Mouse (Mus musculus) thymus, adult 2 months (tissue): Measurements from ENCODE around the gene Wnt5b. TPM values are rescaled to one million over a fixed set of nuclear protein-coding genes. Genes with fewer than 3 reads are reported as not detected.

Experiments
- DNase-seq: peaks from one replicate; pipeline ENCODE4 v3.0.0; 2021
- H3K27ac ChIP-seq: fragments of 200-500 bp; 2 replicates; pipeline ENCODE4 v1.5.1; 2012; ENCODE audit warnings: low read length, control low read depth; ENCODE audit not compliant: control insufficient read depth, insufficient read depth
- H3K27me3 ChIP-seq: fragments of 200-500 bp; 2 replicates; pipeline ENCODE4 v1.6.1; 2012; ENCODE audit warnings: mild to moderate bottlenecking, low read length, moderate library complexity, mixed read lengths; ENCODE audit not compliant: control insufficient read depth, insufficient read depth
- H3K36me3 ChIP-seq: fragments of 200-500 bp; 2 replicates; pipeline ENCODE4 v1.6.1; 2012; ENCODE audit warnings: mild to moderate bottlenecking, low read length, moderate library complexity; ENCODE audit not compliant: control insufficient read depth, insufficient read depth
- H3K4me1 ChIP-seq: fragments of 200-500 bp; replicated peaks from 2 replicates; pipeline ENCODE4 v1.6.1; 2012; ENCODE audit warnings: low read length; ENCODE audit not compliant: control insufficient read depth, insufficient read depth
- H3K4me3 ChIP-seq: fragments of 200-500 bp; 2 replicates; pipeline ENCODE4 v1.5.1; 2012; ENCODE audit warnings: mild to moderate bottlenecking, low read length, control low read depth, moderate library complexity; ENCODE audit not compliant: control insufficient read depth, insufficient read depth
- CTCF ChIP-seq: fragments of 200-500 bp; IDR thresholded peaks from 2 replicates; pipeline ENCODE4 v1.5.1; 2012; ENCODE audit warnings: mild to moderate bottlenecking, control low read depth, low read length, moderate library complexity, borderline replicate concordance; ENCODE audit not compliant: control insufficient read depth, poor library complexity, insufficient read depth; ENCODE audit errors: extremely low read depth
- POLR2A ChIP-seq: fragments of 200-500 bp; IDR thresholded peaks from 2 replicates; pipeline ENCODE4 v1.6.1; 2012; ENCODE audit warnings: mild to moderate bottlenecking, low read length, control low read depth, moderate library complexity; ENCODE audit not compliant: control insufficient read depth, poor library complexity, insufficient read depth; ENCODE audit errors: extremely low read depth
- WGBS: fragments of 180-500 bp; shearing (Covaris S2); methylation state at CpG from one replicate; pipeline ENCODE4 v1.1.7; 2018; 5-methylcytosine and 5-hydroxymethylcytosine counted together
- polyA plus RNA-seq: library from polyadenylated mRNA; depleted of rRNA; stranded (reverse); fragments of >200 nt; gene quantifications from 2 replicates; pipeline ENCODE4 v1.2.3, GENCODE M21; 2012; rRNA removed

Wnt5b gene
- polyA plus RNA-seq, 1 experiment = 6.5 TPM

GRCm38 (mm10) chr6:119388650-119389012 lies 155.5 kb downstream of the Wnt5b start:
- H3K4me1 ChIP-seq = peaks cover 7% of the 10 kb centered on the region
- H3K27me3 ChIP-seq = no peaks in the 10 kb centered on the region
- WGBS = under 1% methylated on average over 50 of the region's 53 CpGs
- peak; percentile 97 for DNase-seq
- no peaks in the 10 kb centered on the region for H3K36me3 ChIP-seq
- TF ChIP-seq POLR2A (peak; percentile 91), CTCF (peak; percentile 37; the same call in 1 of the 2 replicates)
- H3K27ac ChIP-seq = peak overlapping the region; percentile 69
- H3K4me3 ChIP-seq = peak overlapping the region; percentile 71

- no peak overlapping the region for H3K27ac ChIP-seq
- peak overlapping the region; percentile 71 for H3K4me3 ChIP-seq
- no peaks in the 10 kb centered on the region for H3K27me3 ChIP-seq
- under 1% methylated on average over 71 of the region's 76 CpGs for WGBS
- peak; percentile 36 for DNase-seq
- no peaks in the 10 kb centered on the region for H3K36me3 ChIP-seq
- no peak for TF ChIP-seq CTCF
- no peak for TF ChIP-seq POLR2A
- peaks cover 7% of the 10 kb centered on the region for H3K4me1 ChIP-seq
Measured at GRCm38 (mm10) chr6:119387801-119388649, 156.1 kb downstream of the Wnt5b start.

- no peaks in the 10 kb centered on the region for H3K27me3 ChIP-seq
- H3K36me3 ChIP-seq = no peaks in the 10 kb centered on the region
- DNase-seq = no peak
- 50% methylated on average over 1 of the region's 1 CpGs for WGBS
- no peak overlapping the region for H3K27ac ChIP-seq
- peaks cover 7% of the 10 kb centered on the region for H3K4me1 ChIP-seq
- TF ChIP-seq POLR2A (no peak), CTCF (no peak)
- no peak overlapping the region for H3K4me3 ChIP-seq
Measured at GRCm38 (mm10) chr6:119386821-119387220, 157.3 kb downstream of the Wnt5b start.

GRCm38 (mm10) chr6:119386421-119386820 lies 157.7 kb downstream of the Wnt5b start:
- 58% methylated on average over 4 of the region's 4 CpGs for WGBS
- Histone ChIP-seq H3K27ac (no peak overlapping the region), H3K27me3 (no peaks in the 10 kb centered on the region), H3K4me1 (peaks cover 7% of the 10 kb centered on the region), H3K36me3 (no peaks in the 10 kb centered on the region), H3K4me3 (no peak overlapping the region)
- no peak for DNase-seq
- TF ChIP-seq CTCF = no peak
- TF ChIP-seq POLR2A = no peak

- TF ChIP-seq POLR2A (no peak), CTCF (no peak)
- WGBS = 97% methylated on average over 1 of the region's 1 CpGs
- H3K4me3 ChIP-seq = no peak overlapping the region
- peaks cover 7% of the 10 kb centered on the region for H3K4me1 ChIP-seq
- no peak for DNase-seq
- H3K27ac ChIP-seq = no peak overlapping the region
- H3K36me3 ChIP-seq = no peaks in the 10 kb centered on the region
- H3K27me3 ChIP-seq = no peaks in the 10 kb centered on the region
Measured at GRCm38 (mm10) chr6:119385668-119386067, 158.5 kb downstream of the Wnt5b start.

Other genes starting within 250 kb of the Wnt5b start
- gene Lrtm2, start 213.6 kb downstream of the Wnt5b start, polyA plus RNA-seq = 1.4 and 2.1 TPM in 2 replicates
- 63.8 and 70.7 TPM in 2 replicates for gene Adipor2, start 126.6 kb downstream of the Wnt5b start, polyA plus RNA-seq
- 355 and 394 TPM in 2 replicates for gene Fbxl14, start 64.7 kb downstream of the Wnt5b start, polyA plus RNA-seq